Mouse (Mus musculus): ENCODE results near the gene Tdp1.
A peak's percentile ranks its signal among the peaks of the same experiment; 100 is the strongest.

The Tdp1 gene

GRCm38 (mm10) chr12:99898248-99898870 is 14.0 kb downstream of the Tdp1 start:
- no peak for DNase-seq (ENCODE audit: low spot score in 2 of 2)

GRCm38 (mm10) chr12:99899991-99900390 is 15.7 kb downstream of the Tdp1 start:
- no peak for DNase-seq (ENCODE audit: low spot score in 2 of 2)

GRCm38 (mm10) chr12:99901973-99902866 is 17.9 kb downstream of the Tdp1 start:
- no peak for DNase-seq (ENCODE audit: low spot score in 2 of 2)

- DNase-seq (ENCODE audit: low spot score in 2 of 2), result no peak
These were observed 18.6 kb downstream of the Tdp1 start for GRCm38 (mm10) chr12:99902867-99903370.

GRCm38 (mm10) chr12:99904537-99904936 is 20.2 kb downstream of the Tdp1 start:
- DNase-seq (ENCODE audit: low spot score in 2 of 2), result no peak

GRCm38 (mm10) chr12:99911466-99911865 is 27.1 kb downstream of the Tdp1 start:
- no peak for DNase-seq (ENCODE audit: low spot score in 2 of 2)

- no peak for DNase-seq (ENCODE audit: low spot score in 2 of 2)
These were observed 33.6 kb downstream of the Tdp1 start for GRCm38 (mm10) chr12:99917800-99918427.

GRCm38 (mm10) chr12:99919636-99920035 is 35.3 kb downstream of the Tdp1 start:
- no peak for DNase-seq (ENCODE audit: low spot score in 2 of 2)

GRCm38 (mm10) chr12:99921045-99921444 is 36.7 kb downstream of the Tdp1 start:
- no peak for DNase-seq (ENCODE audit: low spot score in 2 of 2)

GRCm38 (mm10) chr12:99923131-99923606 is 38.9 kb downstream of the Tdp1 start:
- DNase-seq (ENCODE audit: low spot score in 2 of 2), result no peak

- no peak for DNase-seq (ENCODE audit: low spot score in 2 of 2)
These were observed 39.4 kb downstream of the Tdp1 start for GRCm38 (mm10) chr12:99923703-99924102.

GRCm38 (mm10) chr12:99928311-99928710 is 44.0 kb downstream of the Tdp1 start:
- DNase-seq (ENCODE audit: low spot score in 2 of 2), result peak in 1 of 2 experiments; percentile 27

- DNase-seq (ENCODE audit: low spot score in 2 of 2), result no peak
These were observed 44.8 kb downstream of the Tdp1 start for GRCm38 (mm10) chr12:99929160-99929559.

GRCm38 (mm10) chr12:99932245-99932644 is 47.9 kb downstream of the Tdp1 start:
- DNase-seq (ENCODE audit: low spot score in 2 of 2), result no peak

GRCm38 (mm10) chr12:99933630-99934029 is 49.3 kb downstream of the Tdp1 start:
- DNase-seq (ENCODE audit: low spot score in 2 of 2), result no peak

GRCm38 (mm10) chr12:99935403-99935802 is 51.1 kb downstream of the Tdp1 start:
- DNase-seq (ENCODE audit: low spot score in 2 of 2), result no peak

GRCm38 (mm10) chr12:99938476-99938875 is 54.2 kb downstream of the Tdp1 start:
- no peak for DNase-seq (ENCODE audit: low spot score in 2 of 2)

- no peak for DNase-seq (ENCODE audit: low spot score in 2 of 2)
These were observed 54.9 kb downstream of the Tdp1 start for GRCm38 (mm10) chr12:99939179-99939578.

GRCm38 (mm10) chr12:99940704-99941103 is 56.4 kb downstream of the Tdp1 start:
- no peak for DNase-seq (ENCODE audit: low spot score in 2 of 2)

GRCm38 (mm10) chr12:99942441-99942840 is 58.1 kb downstream of the Tdp1 start:
- DNase-seq (ENCODE audit: low spot score in 2 of 2), result no peak

- peak in 1 of 2 experiments; percentile 57 for DNase-seq (ENCODE audit: low spot score in 2 of 2)
These were observed 68.6 kb downstream of the Tdp1 start for GRCm38 (mm10) chr12:99952928-99953327.

GRCm38 (mm10) chr12:99956411-99956810 is 72.1 kb downstream of the Tdp1 start:
- no peak for DNase-seq (ENCODE audit: low spot score in 2 of 2)
